Mouse (Mus musculus) heart, embryonic 14.5 days (tissue): ENCODE results near the gene Cdk17. TPM values are rescaled to one million over a fixed set of nuclear protein-coding genes. Genes with fewer than 3 reads are reported as not detected.

ENCODE experiments used
- ATAC-seq: fragments of 200-750 bp; cut with Nextera tagmentation; 2 replicates; pipeline ENCODE4 v1.8.0; 2017; ENCODE audit warnings: low read depth, moderate TSS enrichment; ENCODE audit not compliant: insufficient number of reproducible peaks, insufficient read depth, low FRiP score
- H3K27ac ChIP-seq, 2 experiments: fragments of 200-500 bp in 1 of 2; fragments of 300-500 bp in 1 of 2; sonication (generic) in 1 of 2; replicated peaks in 1 of 2; 2 replicates each; pipeline ENCODE4 v1.5.1; 2012 to 2014; ENCODE audit warnings: low read depth in 2 of 2, low read length in 2 of 2, control low read depth in 1 of 2, mild to moderate bottlenecking in 1 of 2, mixed read lengths in 1 of 2; ENCODE audit not compliant: control insufficient read depth in 1 of 2, insufficient read depth in 1 of 2
- H3K27me3 ChIP-seq: fragments of 300-500 bp; sonication (generic); 2 replicates; pipeline ENCODE4 v1.6.1; 2014; ENCODE audit warnings: mild to moderate bottlenecking, low read length, control low read depth; ENCODE audit not compliant: control insufficient read depth, insufficient read depth
- H3K36me3 ChIP-seq: fragments of 300-500 bp; sonication (generic); 2 replicates; pipeline ENCODE4 v1.6.1; 2014; ENCODE audit warnings: mild to moderate bottlenecking, control low read depth, low read length, mixed read lengths; ENCODE audit not compliant: control insufficient read depth, insufficient read depth
- H3K4me1 ChIP-seq, 2 experiments: fragments of 200-500 bp in 1 of 2; fragments of 300-500 bp in 1 of 2; sonication (generic) in 1 of 2; 2 replicates each; pipeline ENCODE4 v1.6.1; 2012 to 2014; ENCODE audit warnings: low read length in 2 of 2, control low read depth in 1 of 2, mixed read lengths in 1 of 2; ENCODE audit not compliant: control insufficient read depth in 2 of 2, insufficient read depth in 2 of 2
- H3K4me2 ChIP-seq: fragments of 300-500 bp; sonication (generic); 2 replicates; pipeline ENCODE4 v1.6.1; 2014; ENCODE audit warnings: mild to moderate bottlenecking, low read length
- H3K4me3 ChIP-seq, 2 experiments: fragments of 200-500 bp in 1 of 2; fragments of 300-500 bp in 1 of 2; sonication (generic) in 1 of 2; 2 replicates each; pipeline ENCODE4 v1.5.1; 2012 to 2014; ENCODE audit warnings: low read length in 2 of 2, mild to moderate bottlenecking in 2 of 2, control low read depth in 1 of 2, low read depth in 1 of 2, moderate library complexity in 1 of 2; ENCODE audit not compliant: control insufficient read depth in 1 of 2, insufficient read depth in 1 of 2
- H3K9ac ChIP-seq: fragments of 300-500 bp; sonication (generic); 2 replicates; pipeline ENCODE4 v1.6.1; 2014; ENCODE audit warnings: mild to moderate bottlenecking, low read length
- H3K9me3 ChIP-seq: fragments of 300-500 bp; sonication (generic); 2 replicates; pipeline ENCODE4 v1.6.1; 2016; ENCODE audit warnings: low read length, control low read depth; ENCODE audit not compliant: control insufficient read depth
- WGBS: fragments of 180-500 bp; shearing (Covaris S2); extraction: QIAGEN DNeasy Blood & Tissue Kit; methylation state at CpG from one replicate; pipeline ENCODE4 v1.1.7; 2014; 5-methylcytosine and 5-hydroxymethylcytosine counted together
- polyA plus RNA-seq: library from polyadenylated mRNA; unstranded; fragments of >200 nt; fragmentation: Nextera tagmentation; extraction: Ambion mirVana; gene quantifications from 2 replicates; pipeline ENCODE4 v1.2.1, GENCODE M21; 2014

Cdk17 gene
- 24.4 and 27.1 TPM in 2 replicates for polyA plus RNA-seq

DNA sequence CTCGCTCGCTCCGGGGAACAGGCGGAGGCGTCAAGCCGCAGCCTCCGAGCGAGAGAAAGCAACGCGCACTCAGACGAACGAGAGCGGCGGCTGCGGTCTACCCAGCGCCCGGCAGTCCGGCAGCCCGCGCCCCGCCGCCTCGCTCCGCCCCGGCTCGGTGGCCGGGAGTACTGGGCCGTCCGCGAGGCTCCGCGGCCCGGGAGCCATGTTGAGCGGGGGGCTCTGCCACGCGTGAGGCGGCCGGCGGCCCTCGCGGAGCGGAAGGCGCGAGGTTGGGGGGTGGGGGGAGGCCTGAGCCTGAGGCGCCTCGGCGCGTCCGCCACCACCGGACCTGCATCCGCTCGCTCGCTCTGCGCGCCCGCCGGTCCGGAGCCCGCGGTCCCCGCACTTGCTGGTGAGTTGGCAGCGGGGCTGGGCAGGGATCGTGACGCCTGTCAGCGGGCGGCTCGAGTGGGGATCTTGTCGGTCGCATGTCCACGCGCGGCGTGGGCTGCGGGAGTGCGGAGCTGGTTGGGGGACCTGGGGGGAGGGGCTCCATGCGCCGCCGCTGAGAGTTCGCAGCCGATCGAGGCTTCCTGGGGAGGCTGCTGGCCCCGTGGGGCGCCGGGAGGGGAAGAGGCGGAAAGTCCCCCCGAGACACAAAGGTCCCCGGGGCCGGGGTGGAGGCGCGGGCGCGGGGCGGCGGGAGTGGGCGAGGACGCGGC lies at the start of gene Cdk17:
Gene Cdk17, plus strand, starts transcription at position 69 of the 704 bp plus-strand sequence.
- Histone ChIP-seq H3K9ac (peak within 1 kb of the TSS; percentile 97), H3K4me3 (peak within 1 kb of the TSS; percentile 71 to 90), H3K27ac (peak within 1 kb of the TSS; percentile 85 to 98), H3K9me3 (no peaks in the 10 kb centered on the region), H3K4me2 (peak within 1 kb of the TSS; percentile 83), H3K4me1 (peaks cover 6 to 32% of the 10 kb centered on the region in 2 experiments), H3K27me3 (no peaks in the 10 kb centered on the region), H3K36me3 (no peaks in the 10 kb centered on the region)
- under 1% methylated on average over 81 of the region's 97 CpGs for WGBS
- peak; percentile 66 for ATAC-seq

GRCm38 (mm10) chr10:93111412-93111811 lies 49.3 kb upstream of the Cdk17 start:
- ATAC-seq: no peak
- no peaks in the 10 kb centered on the region for H3K9me3 ChIP-seq
- no peak overlapping the region for H3K9ac ChIP-seq
- H3K27ac ChIP-seq: no peak overlapping the region
- H3K4me3 ChIP-seq: no peak overlapping the region
- H3K4me2 ChIP-seq: no peak overlapping the region
- no peaks in the 10 kb centered on the region for H3K36me3 ChIP-seq
- 70% methylated on average over 8 of the region's 8 CpGs for WGBS
- H3K27me3 ChIP-seq: no peaks in the 10 kb centered on the region
- H3K4me1 ChIP-seq: no peaks in the 10 kb centered on the region

DNA sequence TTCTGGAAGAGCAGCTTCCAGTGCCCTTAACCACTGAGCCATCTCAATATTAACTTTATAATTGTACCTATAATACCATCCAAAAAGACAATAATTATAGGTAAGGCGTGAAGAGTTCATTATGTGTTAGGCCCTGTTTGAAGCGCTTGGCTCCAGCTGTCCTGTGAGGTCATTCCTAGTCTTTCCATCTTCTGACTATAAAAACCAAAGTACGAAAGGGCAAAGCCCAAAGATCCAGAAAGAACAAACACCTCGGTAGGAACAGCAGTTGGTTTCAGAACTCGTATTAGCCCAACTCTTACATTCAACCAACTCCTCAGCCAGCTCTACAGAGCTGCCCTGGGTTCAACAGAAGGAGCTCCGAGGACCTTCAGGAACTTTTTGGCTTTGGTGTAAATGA lies 48.7 kb upstream of the Cdk17 start:
- Histone ChIP-seq H3K36me3 (no peaks in the 10 kb centered on the region), H3K27me3 (no peaks in the 10 kb centered on the region), H3K4me2 (no peak overlapping the region), H3K9ac (no peak overlapping the region), H3K27ac (no peak overlapping the region), H3K4me1 (no peaks in the 10 kb centered on the region), H3K9me3 (no peaks in the 10 kb centered on the region), H3K4me3 (no peak overlapping the region)
- no peak for ATAC-seq
- WGBS: 83% methylated on average over 6 of the region's 6 CpGs

- no peaks in the 10 kb centered on the region for H3K9me3 ChIP-seq
- H3K9ac ChIP-seq: no peak overlapping the region
- no peak overlapping the region for H3K4me3 ChIP-seq
- no peak overlapping the region for H3K4me2 ChIP-seq
- WGBS: 81% methylated on average over 8 of the region's 8 CpGs
- no peaks in the 10 kb centered on the region for H3K27me3 ChIP-seq
- no peak for ATAC-seq
- H3K36me3 ChIP-seq: no peaks in the 10 kb centered on the region
- H3K4me1 ChIP-seq: no peaks in the 10 kb centered on the region
- no peak overlapping the region for H3K27ac ChIP-seq
Measured at GRCm38 (mm10) chr10:93113968-93114367, 46.7 kb upstream of the Cdk17 start.

DNA sequence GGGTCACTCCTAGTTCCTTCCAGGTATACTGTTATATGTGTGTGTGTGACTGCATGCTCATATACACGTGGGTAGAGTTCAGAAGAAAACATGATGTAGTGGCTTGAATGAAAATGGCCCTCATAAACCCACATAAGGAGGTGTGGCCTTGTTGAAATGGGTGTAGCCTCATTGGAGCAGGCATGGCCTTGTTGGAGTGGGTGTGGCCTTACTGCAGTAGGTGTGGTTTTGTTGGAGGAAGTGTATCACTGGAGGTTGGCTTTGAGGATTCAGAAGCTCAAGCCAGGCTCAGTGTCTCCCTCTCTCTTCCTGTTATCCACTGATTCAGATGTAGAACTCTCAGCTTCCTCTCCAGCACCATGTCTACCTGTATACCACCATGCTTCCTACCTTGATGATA lies 45.9 kb upstream of the Cdk17 start:
- Histone ChIP-seq H3K9ac (no peak overlapping the region), H3K4me2 (no peak overlapping the region), H3K36me3 (no peaks in the 10 kb centered on the region), H3K4me1 (no peaks in the 10 kb centered on the region), H3K9me3 (no peaks in the 10 kb centered on the region), H3K4me3 (no peak overlapping the region), H3K27me3 (no peaks in the 10 kb centered on the region), H3K27ac (no peak overlapping the region)
- 65% methylated on average over 1 of the region's 1 CpGs for WGBS
- ATAC-seq: no peak

GRCm38 (mm10) chr10:93115743-93116142 lies 44.9 kb upstream of the Cdk17 start:
- no peak overlapping the region for H3K27ac ChIP-seq
- H3K36me3 ChIP-seq: no peaks in the 10 kb centered on the region
- no peak overlapping the region for H3K9ac ChIP-seq
- no peak overlapping the region for H3K4me2 ChIP-seq
- H3K4me3 ChIP-seq: no peak overlapping the region
- H3K9me3 ChIP-seq: no peaks in the 10 kb centered on the region
- 92% methylated on average over 1 of the region's 1 CpGs for WGBS
- ATAC-seq: no peak
- no peaks in the 10 kb centered on the region for H3K27me3 ChIP-seq
- H3K4me1 ChIP-seq: no peaks in the 10 kb centered on the region

GRCm38 (mm10) chr10:93116636-93117035 lies 44.0 kb upstream of the Cdk17 start:
- no peak for ATAC-seq
- no peaks in the 10 kb centered on the region for H3K9me3 ChIP-seq
- WGBS: 62% methylated on average over 3 of the region's 3 CpGs

GRCm38 (mm10) chr10:93119809-93120208 lies 40.9 kb upstream of the Cdk17 start:
- WGBS: 73% methylated on average over 5 of the region's 5 CpGs
- Histone ChIP-seq H3K36me3 (no peaks in the 10 kb centered on the region), H3K4me1 (no peaks in the 10 kb centered on the region; a peak in 1 of 4 replicates), H3K9me3 (no peaks in the 10 kb centered on the region), H3K27me3 (no peaks in the 10 kb centered on the region), H3K9ac (no peak overlapping the region), H3K27ac (no peak overlapping the region), H3K4me3 (no peak overlapping the region), H3K4me2 (no peak overlapping the region)
- no peak for ATAC-seq

More at GRCm38 (mm10) chr10:93116636-93117035, 44.0 kb upstream of the Cdk17 start:
- H3K4me2 ChIP-seq: no peak overlapping the region
- H3K27me3 ChIP-seq: no peaks in the 10 kb centered on the region
- H3K4me3 ChIP-seq: no peak overlapping the region
- no peaks in the 10 kb centered on the region for H3K4me1 ChIP-seq
- no peak overlapping the region for H3K9ac ChIP-seq
- no peaks in the 10 kb centered on the region for H3K36me3 ChIP-seq
- H3K27ac ChIP-seq: no peak overlapping the region
